Mouse (Mus musculus): ENCODE data around the gene Fscn3.

Fscn3 gene

GRCm38 (mm10) chr6:28427096-28427839 is at the start of gene Fscn3:
Gene Fscn3, plus strand, starts transcription at chr6:28427789.
- DNase-seq (ENCODE audit: low spot score) = no peak

DNA sequence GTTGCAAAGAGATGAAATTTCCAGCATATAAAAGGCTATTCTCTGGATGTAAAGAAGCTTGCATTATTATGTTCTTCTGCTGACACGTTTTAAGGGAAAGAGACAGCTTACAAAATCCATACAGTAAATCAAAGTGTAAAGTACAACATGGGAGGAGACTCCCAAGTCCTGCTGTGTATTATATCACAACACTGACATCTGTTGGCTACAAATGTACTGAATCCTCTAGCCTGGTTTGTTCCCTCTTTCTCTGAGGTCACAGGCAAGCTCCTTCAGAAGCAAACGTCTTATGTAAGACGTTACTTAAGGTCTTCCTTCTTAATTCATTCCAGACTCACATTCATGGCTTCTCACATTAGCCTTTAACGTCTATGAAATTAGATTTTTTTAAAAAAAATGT is 45.6 kb upstream of the Fscn3 start:
- no peak for DNase-seq (ENCODE audit: low spot score)

- DNase-seq (ENCODE audit: low spot score) = no peak
These were observed 42.4 kb upstream of the Fscn3 start for GRCm38 (mm10) chr6:28385169-28385568.

- no peak for DNase-seq (ENCODE audit: low spot score)
These were observed 38.6 kb upstream of the Fscn3 start for GRCm38 (mm10) chr6:28389038-28389437.

GRCm38 (mm10) chr6:28396051-28396852 is 31.3 kb upstream of the Fscn3 start:
- no peak for DNase-seq (ENCODE audit: low spot score)

GRCm38 (mm10) chr6:28396853-28397457 is 30.6 kb upstream of the Fscn3 start:
- DNase-seq (ENCODE audit: low spot score) = no peak

- DNase-seq (ENCODE audit: low spot score) = no peak
These were observed 29.8 kb upstream of the Fscn3 start, which contains the start of gene Zfp800 for GRCm38 (mm10) chr6:28397681-28398203. Gene Zfp800, minus strand, starts transcription at chr6:28398005.

DNA sequence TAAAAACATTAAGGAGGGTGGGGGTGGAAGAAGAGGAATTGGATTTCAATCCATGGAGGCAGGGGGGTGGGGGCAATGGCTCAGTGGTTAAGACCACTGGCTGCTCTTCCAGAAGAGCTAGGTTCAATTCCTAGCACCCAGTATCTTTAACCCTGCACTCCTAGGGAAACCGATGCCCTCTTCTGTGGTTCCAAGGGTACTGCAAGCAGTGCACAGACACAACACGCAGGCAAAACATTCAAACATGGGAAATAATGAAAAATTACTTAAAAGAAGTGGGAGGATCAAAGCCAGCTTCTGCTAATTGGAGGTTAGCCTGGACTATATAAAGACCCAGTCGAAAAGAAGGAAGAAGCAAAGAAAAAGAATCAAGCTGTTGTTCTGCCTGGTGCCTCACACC is 28.9 kb upstream of the Fscn3 start:
- no peak for DNase-seq (ENCODE audit: low spot score)

DNA sequence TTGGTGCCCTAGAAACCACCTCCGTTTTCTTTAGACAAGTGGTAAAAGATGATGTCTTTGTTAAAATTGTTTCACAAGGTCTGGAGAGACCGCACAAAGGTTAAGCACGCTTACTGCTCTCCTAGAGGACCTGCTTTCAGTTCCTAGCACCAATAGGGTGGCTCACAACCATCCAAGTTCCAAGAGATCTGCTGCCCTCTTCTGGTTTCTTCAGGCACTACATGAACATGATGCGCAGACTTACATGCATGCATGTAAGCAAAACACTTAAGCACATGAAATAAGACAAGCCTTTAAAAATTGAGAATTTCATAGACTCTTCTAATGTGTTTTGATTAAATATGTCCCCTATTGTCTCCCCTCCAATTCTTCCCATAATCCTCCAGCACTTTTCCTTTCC is 27.8 kb upstream of the Fscn3 start:
- no peak for DNase-seq (ENCODE audit: low spot score)

DNA sequence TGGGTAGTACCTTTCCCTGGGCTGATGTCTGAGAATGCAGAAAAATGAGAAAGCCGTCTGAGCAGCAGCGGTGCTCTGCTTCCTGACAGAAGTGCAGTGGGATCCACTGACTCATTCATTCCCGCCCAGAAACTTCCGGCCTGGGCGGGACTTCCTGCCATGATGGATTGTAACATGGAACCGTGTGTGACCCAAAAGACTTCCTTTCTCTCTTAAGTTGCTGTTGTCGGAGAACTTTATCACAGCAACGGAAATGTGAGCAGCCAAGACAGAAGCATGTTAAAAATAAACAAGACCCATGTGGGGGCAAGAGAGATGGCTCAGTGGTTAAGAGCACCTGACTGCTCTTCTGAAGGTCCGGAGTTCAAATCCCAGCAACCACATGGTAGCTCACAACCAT is 17.5 kb upstream of the Fscn3 start:
- no peak for DNase-seq (ENCODE audit: low spot score)

DNA sequence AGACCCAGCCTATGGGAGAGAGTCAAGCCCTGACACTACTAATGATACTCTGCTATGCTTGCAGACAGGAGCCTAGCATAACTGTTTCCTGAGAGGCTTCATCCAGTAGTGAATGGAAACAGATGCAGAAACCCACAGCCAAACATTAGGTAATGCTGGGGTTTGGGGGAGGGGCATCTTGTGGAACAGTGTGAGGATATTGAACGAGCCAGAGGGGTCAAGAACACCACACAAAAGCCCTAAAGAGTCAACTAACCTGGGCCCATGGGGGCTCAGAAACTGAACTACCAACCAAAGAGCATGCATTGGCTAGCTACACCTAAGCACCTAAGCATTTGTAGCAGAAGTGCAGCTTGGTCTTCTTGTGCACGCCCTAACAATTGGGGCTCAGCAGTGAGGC is 16.4 kb upstream of the Fscn3 start:
- no peak for DNase-seq (ENCODE audit: low spot score)

- DNase-seq (ENCODE audit: low spot score) = no peak
These were observed 10.6 kb upstream of the Fscn3 start for GRCm38 (mm10) chr6:28416981-28417380.

- peak; percentile 53 for DNase-seq (ENCODE audit: low spot score)
These were observed 9.1 kb upstream of the Fscn3 start for GRCm38 (mm10) chr6:28418449-28418848.

GRCm38 (mm10) chr6:28419673-28420072 is 7.9 kb upstream of the Fscn3 start:
- no peak for DNase-seq (ENCODE audit: low spot score)

DNA sequence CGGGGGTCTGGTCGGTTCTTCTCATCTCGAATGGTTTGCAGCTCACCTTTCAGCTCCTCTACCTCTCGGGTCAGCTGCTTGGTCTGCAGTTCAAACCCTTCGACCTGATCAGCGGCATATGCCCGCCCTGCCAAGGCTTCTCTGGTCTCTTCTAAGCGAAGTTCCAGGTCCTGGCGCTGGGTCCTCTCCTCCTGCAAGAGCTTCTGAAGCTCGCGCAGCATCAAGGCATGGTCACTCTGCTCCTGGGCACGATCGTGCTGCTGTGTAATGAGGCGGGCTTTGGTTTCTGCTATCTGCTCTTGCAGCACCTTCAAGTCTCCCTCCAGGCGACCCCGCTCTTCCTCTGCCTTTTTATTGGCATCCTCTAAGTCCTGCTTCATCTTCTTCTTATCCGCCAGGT is 7.2 kb upstream of the Fscn3 start:
- DNase-seq (ENCODE audit: low spot score) = no peak

DNA sequence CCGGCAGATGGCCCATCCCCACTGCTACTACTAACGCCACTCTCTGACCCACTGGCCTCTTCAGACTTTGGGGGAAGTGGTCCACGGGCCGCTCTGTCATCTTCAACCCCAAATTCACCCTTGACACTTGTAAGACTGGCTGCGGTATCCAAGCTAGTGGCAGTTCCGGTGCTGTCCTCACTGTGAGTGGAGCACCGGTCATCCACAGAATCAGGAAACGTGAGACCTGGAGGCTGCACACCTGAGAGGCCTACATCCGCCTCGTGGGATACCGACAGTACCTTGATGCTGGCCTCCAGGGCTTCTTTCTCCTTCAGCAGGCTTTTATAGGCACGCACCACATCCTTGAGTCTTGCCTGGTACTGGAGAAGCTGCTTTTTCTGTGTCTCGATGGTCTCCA is 6.7 kb upstream of the Fscn3 start:
- DNase-seq (ENCODE audit: low spot score) = no peak

DNA sequence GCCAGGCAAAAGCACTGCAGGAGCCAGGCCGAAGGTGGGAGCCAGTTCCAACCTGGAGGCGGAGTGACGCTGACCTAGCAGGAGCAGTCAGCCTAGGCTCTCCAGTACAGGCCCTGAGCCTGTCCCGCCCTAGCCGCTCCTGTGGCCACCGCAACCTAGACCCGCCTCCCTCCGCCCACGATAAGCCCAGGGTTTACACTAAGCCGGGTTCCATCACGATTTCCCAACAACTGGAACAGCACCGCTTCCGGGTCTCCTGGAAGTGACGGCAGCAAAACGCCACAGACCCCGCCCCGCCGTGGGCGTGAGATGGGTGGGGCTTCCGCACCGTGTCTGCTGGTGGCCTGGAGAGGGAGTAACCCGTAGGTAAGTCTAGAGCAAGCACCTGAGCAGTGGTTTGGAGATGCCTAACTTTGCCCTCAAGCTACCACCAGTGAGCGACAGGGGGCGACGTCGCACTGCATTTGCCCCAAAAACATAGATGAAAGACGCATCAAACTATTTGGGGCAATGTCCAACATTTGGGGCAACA is 6.1 kb upstream of the Fscn3 start:
- DNase-seq (ENCODE audit: low spot score) = peak; percentile 86

- no peak for DNase-seq (ENCODE audit: low spot score)
These were observed 4.8 kb upstream of the Fscn3 start for GRCm38 (mm10) chr6:28422651-28423290.

DNA sequence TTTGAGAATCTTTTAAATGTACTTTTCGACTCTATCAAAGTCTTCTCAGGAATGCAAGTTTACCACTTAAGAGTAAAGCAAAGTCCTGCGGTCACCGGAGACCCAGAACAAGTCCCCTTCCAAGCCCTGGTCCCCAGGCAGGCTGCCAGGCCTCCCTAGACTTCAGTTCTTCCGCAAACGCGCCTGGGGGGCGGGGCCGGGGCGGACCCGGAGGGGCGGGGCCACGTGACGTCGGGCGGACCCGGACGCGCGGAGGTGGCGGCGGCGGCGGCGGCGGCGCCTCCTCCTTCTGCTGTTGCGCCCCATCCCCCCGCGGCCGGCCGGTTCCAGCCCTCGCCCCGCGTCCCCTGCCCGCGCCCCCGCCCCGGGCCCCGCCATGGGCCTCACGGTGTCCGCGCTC is 4.3 kb upstream of the Fscn3 start, which contains the start of gene Arf5:
TSS of gene Arf5 (plus strand) at position 248 of the 400 bp plus-strand sequence.
- DNase-seq (ENCODE audit: low spot score) = peak; percentile 93

DNA sequence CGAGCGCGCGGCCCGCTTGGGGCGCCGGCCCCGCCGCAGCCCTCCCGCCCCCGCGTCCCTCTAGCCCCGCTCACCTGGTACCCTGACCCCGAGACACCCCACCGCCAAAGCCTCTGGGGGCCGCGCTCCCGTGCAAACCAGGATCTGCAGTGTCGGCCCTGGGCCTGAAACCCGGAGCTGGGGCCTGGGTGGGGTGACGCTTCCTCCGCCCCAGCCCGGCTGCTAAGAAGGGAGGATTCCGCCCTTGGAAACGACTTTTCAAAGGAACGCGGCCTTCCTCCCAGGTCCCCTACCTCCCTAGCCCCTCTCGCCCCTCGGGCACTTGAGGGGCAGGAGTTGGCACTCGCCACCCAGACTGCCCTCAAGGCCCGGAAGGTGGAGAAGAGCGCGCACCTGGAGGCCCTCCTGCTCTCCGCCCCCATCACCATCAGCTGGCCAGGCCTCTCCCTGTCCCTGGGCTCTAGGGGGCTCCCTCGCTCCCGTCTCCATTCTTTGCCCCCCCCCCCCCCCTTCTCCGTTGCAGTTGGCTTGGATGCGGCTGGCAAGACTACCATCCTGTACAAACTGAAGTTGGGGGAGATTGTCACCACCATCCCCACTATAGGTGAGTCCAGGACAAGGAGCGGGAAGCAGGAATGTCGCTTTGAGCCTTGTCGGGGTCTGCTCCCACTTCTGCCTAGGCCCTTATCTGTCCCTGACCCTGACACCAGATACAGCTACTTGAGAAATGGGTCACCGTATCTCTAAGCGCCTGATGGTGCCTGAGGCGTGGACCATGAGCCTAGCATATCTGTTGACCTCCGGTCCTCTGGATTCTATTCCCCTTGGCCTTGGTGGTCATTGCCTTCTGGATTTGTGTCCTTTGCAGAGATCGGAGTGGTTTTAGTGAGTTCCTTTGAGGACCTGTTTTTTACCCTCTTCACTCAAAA is 3.6 kb upstream of the Fscn3 start:
- DNase-seq (ENCODE audit: low spot score) = peak; percentile 50

GRCm38 (mm10) chr6:28425019-28425418 is 2.6 kb upstream of the Fscn3 start:
- no peak for DNase-seq (ENCODE audit: low spot score)

Measured in ovary, postnatal 10 days (tissue).